Mouse (Mus musculus) neural tube, embryonic 15.5 days (tissue): Measurements from ENCODE around the gene Abhd14a. TPM values are rescaled to one million over a fixed set of nuclear protein-coding genes. Genes with fewer than 3 reads are reported as not detected.

ENCODE experiments used
- ATAC-seq: fragments of 200-750 bp; cut with Nextera tagmentation; 2 replicates; pipeline ENCODE4 v1.8.0; 2017; ENCODE audit warnings: mild to moderate bottlenecking, moderate TSS enrichment, moderate library complexity; ENCODE audit not compliant: low FRiP score
- H3K27ac ChIP-seq: fragments of 300-500 bp; sonication (generic); replicated peaks from 2 replicates; pipeline ENCODE4 v1.5.1; 2015; ENCODE audit warnings: mild to moderate bottlenecking, inconsistent platforms
- H3K27me3 ChIP-seq: fragments of 300-500 bp; sonication (generic); replicated peaks from 2 replicates; pipeline ENCODE4 v1.6.1; 2015; ENCODE audit warnings: inconsistent platforms
- H3K36me3 ChIP-seq: fragments of 300-500 bp; sonication (generic); 2 replicates; pipeline ENCODE4 v1.6.1; 2015; ENCODE audit warnings: inconsistent platforms
- H3K4me1 ChIP-seq: fragments of 300-500 bp; sonication (generic); 2 replicates; pipeline ENCODE4 v1.6.1; 2015; ENCODE audit warnings: inconsistent platforms
- H3K4me2 ChIP-seq: fragments of 300-500 bp; sonication (generic); 2 replicates; pipeline ENCODE4 v1.6.1; 2015; ENCODE audit warnings: inconsistent platforms, mild to moderate bottlenecking, moderate library complexity
- H3K4me3 ChIP-seq: fragments of 300-500 bp; sonication (generic); replicated peaks from 2 replicates; pipeline ENCODE4 v1.5.1; 2015; ENCODE audit warnings: mild to moderate bottlenecking, inconsistent platforms
- H3K9ac ChIP-seq: fragments of 300-500 bp; sonication (generic); replicated peaks from 2 replicates; pipeline ENCODE4 v1.6.1; 2015; ENCODE audit warnings: mild to moderate bottlenecking, inconsistent platforms
- H3K9me3 ChIP-seq: fragments of 300-500 bp; sonication (generic); replicated peaks from 2 replicates; pipeline ENCODE4 v1.6.1; 2016; ENCODE audit warnings: inconsistent platforms
- WGBS: fragments of 180-500 bp; shearing (Covaris S2); methylation state at CpG from one replicate; pipeline ENCODE4 v1.1.7; 2015; ENCODE audit warnings: mixed read lengths; 5-methylcytosine and 5-hydroxymethylcytosine counted together
- polyA plus RNA-seq: library from polyadenylated mRNA; unstranded; fragments of >200 nt; fragmentation: Nextera tagmentation; extraction: Ambion mirVana; gene quantifications from 2 replicates; pipeline ENCODE4 v1.2.1, GENCODE M21; 2015

The Abhd14a gene
- polyA plus RNA-seq, 1 experiment from 2014 or later = 77.0 TPM

DNA sequence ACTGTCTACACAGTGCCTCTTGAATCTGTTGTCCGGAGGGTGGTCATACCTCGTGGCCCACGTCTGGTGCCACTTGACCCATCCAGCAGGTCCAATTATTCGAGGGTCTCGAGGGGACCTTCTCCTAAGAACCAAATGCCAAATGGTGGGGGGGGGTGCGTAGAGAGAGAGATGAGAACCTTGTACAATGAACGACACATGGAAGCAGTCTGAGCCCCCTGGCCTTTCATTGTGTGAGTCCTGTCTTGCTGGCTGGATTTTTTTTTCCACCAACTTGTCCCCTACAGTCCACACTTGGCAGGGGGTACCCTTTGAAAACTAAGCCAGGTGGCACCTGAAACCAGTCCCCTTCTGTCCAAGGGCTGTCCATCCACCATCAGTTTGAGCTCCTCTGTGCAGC is 20.3 kb upstream of the Abhd14a start:
- no peak overlapping the region for H3K4me3 ChIP-seq
- WGBS = 90% methylated on average over 7 of the region's 7 CpGs

DNA sequence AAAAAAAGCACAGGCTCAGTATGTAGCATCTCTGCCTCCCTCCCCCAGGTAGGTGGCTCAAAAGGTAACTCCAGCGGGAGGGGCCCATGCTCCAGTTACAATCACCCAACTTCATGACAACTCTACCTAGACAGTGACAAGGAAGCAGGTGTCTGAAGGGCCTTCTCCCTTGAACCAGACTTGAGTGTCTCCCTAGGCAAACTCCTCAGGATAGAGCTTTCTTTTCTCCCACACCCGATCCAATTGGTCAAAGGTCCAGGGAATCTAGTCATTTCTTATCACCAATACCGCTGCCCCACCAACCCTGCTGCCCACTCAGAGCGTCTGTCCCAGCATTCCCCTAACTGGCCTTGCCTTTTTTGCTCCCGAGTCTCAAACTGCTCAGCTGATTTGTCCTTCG is 19.2 kb upstream of the Abhd14a start:
- H3K27ac ChIP-seq = no peak overlapping the region
- H3K9ac ChIP-seq = no peak overlapping the region
- no peak overlapping the region for H3K4me2 ChIP-seq
- no peak for ATAC-seq
- H3K4me1 ChIP-seq = peaks cover 27% of the 10 kb centered on the region
- H3K27me3 ChIP-seq = no peaks in the 10 kb centered on the region
- no peaks in the 10 kb centered on the region for H3K9me3 ChIP-seq
- 93% methylated on average over 6 of the region's 6 CpGs for WGBS
- H3K4me3 ChIP-seq = no peak overlapping the region
- H3K36me3 ChIP-seq = peaks cover 23% of the 10 kb centered on the region

More for the DNA sequence above, 20.3 kb upstream of the Abhd14a start:
- no peak overlapping the region for H3K27ac ChIP-seq
- peaks cover 27% of the 10 kb centered on the region for H3K4me1 ChIP-seq
- H3K27me3 ChIP-seq = no peaks in the 10 kb centered on the region
- H3K9ac ChIP-seq = no peak overlapping the region
- no peak for ATAC-seq
- peaks cover 13% of the 10 kb centered on the region; the same call in 1 of the 2 replicates for H3K36me3 ChIP-seq
- H3K4me2 ChIP-seq = no peak overlapping the region
- no peaks in the 10 kb centered on the region for H3K9me3 ChIP-seq

DNA sequence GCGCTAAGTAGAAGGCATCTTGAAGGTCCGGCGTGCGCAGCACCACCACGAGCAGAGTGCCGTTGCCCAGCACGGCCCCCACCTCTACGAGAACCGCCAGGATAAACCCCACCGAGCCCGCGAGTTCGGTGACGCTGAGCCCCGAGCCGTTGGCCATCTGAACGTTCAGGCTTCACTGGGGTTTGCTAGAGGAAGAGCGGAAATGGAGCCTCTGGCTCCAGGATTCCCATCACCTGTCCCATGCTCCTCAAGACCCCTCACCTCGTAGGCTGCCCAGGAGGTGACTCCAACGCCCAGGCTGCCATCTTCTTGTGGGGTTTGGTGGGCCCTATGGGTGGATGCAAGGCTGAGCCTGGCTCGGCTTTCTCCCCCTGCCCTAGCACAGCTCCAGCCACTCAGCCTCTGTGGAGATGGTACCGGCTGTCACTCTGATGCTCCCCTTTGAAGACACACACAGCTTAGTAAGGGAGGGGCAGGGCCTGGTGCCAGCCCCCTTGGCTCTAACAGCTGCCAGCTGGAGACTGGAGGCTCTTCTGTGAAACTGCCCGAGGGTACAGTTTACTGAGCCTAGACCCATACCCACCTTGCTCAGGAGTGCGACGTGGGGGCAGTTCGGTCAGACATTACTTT is 18.2 kb upstream of the Abhd14a start, which contains the start of gene Gpr62:
Gpr62 (minus strand) TSS at position 368 of the 630 bp plus-strand sequence.
- peaks cover 27% of the 10 kb centered on the region for H3K4me1 ChIP-seq
- ATAC-seq = peak; percentile 43
- H3K36me3 ChIP-seq = peaks cover 32% of the 10 kb centered on the region
- WGBS = 22% methylated on average over 26 of the region's 26 CpGs
- H3K27ac ChIP-seq = peak within 1 kb of the TSS; percentile 91
- peak within 1 kb of the TSS; percentile 53 for H3K4me3 ChIP-seq
- H3K27me3 ChIP-seq = no peaks in the 10 kb centered on the region
- peak within 1 kb of the TSS; percentile 84 for H3K9ac ChIP-seq
- no peaks in the 10 kb centered on the region for H3K9me3 ChIP-seq
- H3K4me2 ChIP-seq = peak within 1 kb of the TSS; percentile 95

DNA sequence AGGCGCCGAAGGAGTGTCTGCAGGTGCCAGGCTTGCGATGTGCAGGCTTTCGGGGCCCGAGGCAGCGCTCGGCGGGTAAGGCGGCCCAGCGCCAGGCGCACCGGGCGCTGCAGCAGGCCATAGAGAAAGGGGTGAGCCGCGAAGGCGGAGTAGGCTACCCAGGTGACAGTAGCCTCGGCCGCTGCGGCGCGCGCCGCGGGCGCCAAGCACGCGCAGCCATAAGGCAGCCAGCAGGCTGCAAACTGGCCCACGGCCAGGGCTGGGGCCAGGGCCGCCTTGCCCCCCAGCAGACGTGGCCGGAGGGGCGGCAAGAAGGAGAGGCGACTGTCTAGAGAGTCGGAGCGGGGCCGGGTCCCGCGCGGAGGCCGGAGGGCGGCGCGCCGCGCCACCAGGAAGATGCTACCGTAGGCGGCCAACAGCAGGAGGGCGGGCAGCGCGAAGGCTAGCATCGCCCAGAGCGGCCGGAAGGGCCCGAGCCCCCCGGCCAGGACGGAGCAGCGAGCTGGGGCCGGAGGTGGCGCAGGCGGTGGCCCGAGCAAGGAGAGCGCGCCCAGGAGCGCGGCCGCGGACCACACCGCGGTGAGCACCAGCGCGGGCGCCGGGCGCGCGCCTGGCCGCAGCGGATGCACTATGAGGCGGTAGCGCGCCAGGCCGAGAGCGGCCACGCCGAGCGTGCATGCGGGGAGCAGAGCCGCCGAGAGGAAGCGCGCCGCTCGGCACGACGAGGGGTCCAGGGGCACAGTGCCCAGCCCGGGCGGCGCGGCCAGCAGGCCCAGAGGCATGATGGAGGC is 17.5 kb upstream of the Abhd14a start:
- peak; percentile 88 for ATAC-seq
- Histone ChIP-seq H3K9me3 (no peaks in the 10 kb centered on the region), H3K4me1 (peaks cover 27% of the 10 kb centered on the region), H3K27me3 (no peaks in the 10 kb centered on the region), H3K27ac (peak overlapping the region; percentile 91), H3K4me2 (peak overlapping the region; percentile 95), H3K9ac (peak overlapping the region; percentile 84), H3K36me3 (peaks cover 37% of the 10 kb centered on the region), H3K4me3 (peak overlapping the region; percentile 53)
- under 1% methylated on average over 90 of the region's 99 CpGs for WGBS

DNA sequence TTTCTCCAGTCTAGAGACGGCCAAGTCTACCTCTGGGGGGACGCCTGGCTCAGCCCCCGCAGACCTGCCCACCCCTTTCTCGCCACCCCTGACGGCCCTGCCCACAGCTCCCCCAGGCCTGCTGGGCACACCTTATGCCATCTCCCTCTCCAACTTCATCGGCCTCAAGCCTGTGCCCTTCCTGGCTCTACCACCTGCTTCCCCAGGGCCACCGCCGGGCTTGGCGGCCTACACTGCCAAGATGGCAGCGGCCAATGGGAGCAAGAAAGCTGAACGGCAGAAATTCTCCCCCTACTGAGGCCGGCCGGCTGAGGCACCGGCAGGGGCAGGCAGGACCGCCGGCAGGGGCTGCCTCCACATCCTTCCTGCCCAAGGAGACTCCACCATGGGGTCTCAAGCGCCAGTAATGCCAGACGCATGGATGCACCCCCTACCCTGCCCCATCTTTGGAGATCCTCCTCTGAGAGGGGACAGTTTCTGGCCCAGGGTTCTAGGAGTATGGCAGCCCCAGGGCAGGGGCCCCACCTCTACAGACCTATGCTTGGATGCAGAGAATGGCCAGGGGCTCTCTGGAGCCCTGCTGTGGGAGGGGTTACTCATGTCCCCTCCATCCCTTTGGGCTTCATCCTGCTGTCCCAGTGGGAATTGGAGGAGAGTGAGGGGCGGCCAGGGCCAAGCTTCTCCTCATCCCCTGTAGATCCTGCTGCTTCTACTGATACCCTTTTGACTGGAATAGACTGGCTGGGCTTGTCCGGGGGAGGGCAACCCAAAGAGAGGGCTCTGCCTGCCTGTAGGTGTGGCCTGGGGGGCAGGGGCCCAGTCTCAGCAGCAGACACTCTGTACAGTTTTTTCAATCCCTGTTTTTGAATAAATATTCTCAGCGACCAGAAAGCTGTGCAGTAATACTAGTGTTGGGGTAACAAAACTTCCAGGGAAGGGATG is 15.9 kb upstream of the Abhd14a start:
- no peak overlapping the region for H3K4me3 ChIP-seq
- 84% methylated on average over 21 of the region's 21 CpGs for WGBS
- H3K4me1 ChIP-seq = peaks cover 36% of the 10 kb centered on the region
- H3K36me3 ChIP-seq = peaks cover 37% of the 10 kb centered on the region
- no peak overlapping the region for H3K9ac ChIP-seq
- H3K4me2 ChIP-seq = no peak overlapping the region
- H3K27me3 ChIP-seq = no peaks in the 10 kb centered on the region
- H3K9me3 ChIP-seq = no peaks in the 10 kb centered on the region
- no peak for ATAC-seq
- no peak overlapping the region for H3K27ac ChIP-seq

DNA sequence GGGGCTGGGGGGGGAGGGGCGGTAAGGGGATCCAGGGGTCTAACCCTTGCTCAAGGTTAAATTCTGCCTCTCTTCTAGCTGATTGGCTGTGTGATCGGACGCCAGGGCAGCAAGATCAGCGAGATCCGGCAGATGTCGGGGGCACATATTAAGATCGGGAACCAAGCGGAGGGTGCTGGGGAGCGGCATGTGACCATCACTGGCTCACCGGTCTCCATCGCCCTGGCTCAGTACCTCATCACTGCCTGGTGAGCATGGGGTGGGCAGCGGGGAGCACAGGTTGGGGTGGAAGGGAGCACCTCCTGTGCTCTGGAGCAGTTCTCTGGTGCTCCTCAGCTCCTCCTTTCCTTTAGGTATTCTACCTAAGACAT is 14.9 kb upstream of the Abhd14a start:
- no peak overlapping the region for H3K27ac ChIP-seq
- no peak for ATAC-seq
- 95% methylated on average over 12 of the region's 12 CpGs for WGBS
- no peaks in the 10 kb centered on the region for H3K27me3 ChIP-seq
- H3K4me3 ChIP-seq = no peak overlapping the region
- peaks cover 45% of the 10 kb centered on the region for H3K4me1 ChIP-seq
- no peaks in the 10 kb centered on the region for H3K9me3 ChIP-seq
- H3K36me3 ChIP-seq = peaks cover 37% of the 10 kb centered on the region
- no peak overlapping the region for H3K9ac ChIP-seq
- H3K4me2 ChIP-seq = no peak overlapping the region

DNA sequence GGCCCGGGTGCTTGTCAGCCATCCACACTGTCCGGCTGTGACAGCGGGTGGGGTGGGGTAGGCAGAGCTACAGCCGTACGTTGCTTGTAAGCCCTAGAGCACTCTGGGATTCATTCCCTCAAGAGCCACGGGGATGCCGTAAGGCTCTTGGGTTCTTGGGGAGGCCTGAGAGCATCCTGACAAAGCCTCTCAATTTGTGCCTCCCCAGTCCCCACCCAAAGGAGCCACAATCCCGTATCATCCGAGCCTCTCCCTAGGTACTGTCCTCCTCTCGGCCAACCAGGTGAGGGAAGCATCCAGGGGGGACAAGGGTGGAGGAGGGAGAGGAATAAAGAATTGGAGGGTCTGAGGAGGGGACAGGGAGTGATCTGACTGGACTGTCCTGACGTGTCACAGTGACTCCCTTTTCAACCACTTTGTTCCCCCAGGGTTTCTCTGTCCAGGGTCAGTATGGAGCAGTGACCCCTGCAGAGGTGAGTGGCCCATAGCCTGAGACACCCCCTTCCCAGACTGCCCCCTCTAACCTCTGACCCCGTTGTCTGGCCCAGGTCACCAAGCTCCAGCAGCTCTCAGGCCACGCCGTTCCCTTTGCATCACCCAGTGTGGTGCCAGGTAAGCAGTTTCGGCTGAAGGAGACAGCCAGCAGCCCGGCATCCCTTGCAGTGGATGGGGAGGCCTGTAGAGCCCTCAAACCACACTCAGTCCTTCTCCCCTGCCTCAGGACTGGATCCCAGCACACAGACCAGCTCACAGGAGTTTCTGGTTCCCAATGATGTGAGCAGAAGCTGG is 14.4 kb upstream of the Abhd14a start:
- 91% methylated on average over 16 of the region's 16 CpGs for WGBS
- ATAC-seq = no peak

DNA sequence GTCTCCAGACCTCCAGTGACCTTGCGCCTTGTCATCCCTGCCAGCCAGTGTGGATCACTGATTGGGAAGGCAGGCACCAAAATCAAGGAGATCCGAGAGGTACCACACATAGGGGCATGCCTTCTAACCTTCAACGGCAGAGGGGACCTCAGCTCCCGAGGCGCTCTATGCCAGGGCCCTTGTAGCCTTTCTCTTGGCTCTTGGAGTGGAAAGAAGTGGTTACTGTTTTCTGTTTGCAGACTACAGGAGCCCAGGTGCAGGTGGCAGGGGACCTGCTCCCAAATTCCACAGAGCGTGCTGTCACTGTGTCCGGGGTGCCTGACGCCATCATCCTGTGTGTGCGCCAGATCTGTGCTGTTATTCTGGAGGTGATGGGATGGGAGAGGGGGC is 13.5 kb upstream of the Abhd14a start:
- WGBS = 95% methylated on average over 9 of the region's 9 CpGs
- Histone ChIP-seq H3K27ac (no peak overlapping the region), H3K36me3 (peaks cover 37% of the 10 kb centered on the region), H3K4me3 (no peak overlapping the region), H3K9me3 (no peaks in the 10 kb centered on the region), H3K9ac (no peak overlapping the region), H3K27me3 (no peaks in the 10 kb centered on the region), H3K4me1 (peaks cover 57% of the 10 kb centered on the region), H3K4me2 (no peak overlapping the region)
- ATAC-seq = no peak

More for the DNA sequence above, 14.4 kb upstream of the Abhd14a start:
- no peaks in the 10 kb centered on the region for H3K9me3 ChIP-seq
- no peak overlapping the region for H3K27ac ChIP-seq
- H3K27me3 ChIP-seq = no peaks in the 10 kb centered on the region
- H3K4me1 ChIP-seq = peaks cover 51% of the 10 kb centered on the region
- H3K9ac ChIP-seq = no peak overlapping the region
- H3K4me3 ChIP-seq = no peak overlapping the region
- H3K4me2 ChIP-seq = no peak overlapping the region
- peaks cover 37% of the 10 kb centered on the region for H3K36me3 ChIP-seq

DNA sequence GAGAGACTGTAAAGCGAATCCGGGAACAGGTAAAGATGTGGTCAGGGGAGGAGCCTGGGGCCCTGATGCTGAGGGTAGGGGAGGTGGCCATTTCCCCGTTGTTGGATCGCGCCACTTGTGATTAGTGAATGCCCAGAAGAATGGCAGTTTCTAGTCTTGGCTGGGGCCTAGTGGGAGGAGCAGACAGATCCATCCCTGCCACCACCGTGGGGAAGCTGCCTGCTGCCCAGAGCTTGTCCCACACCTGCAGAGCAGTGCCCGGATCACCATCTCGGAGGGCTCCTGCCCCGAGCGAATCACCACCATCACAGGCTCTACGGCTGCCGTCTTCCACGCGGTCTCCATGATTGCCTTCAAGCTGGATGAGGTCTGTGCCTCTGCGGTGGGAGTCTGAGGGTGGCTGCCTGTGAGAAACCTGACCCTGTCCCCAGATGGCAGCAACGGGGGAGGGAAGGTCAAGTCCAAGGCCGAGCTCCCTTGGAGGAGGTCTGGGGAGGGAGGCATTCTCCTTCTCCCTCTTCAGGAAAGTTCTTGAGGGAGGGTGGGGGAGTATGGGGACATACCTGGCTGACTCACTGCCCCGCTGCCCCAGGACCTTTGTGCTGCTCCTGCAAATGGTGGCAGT is 13.0 kb upstream of the Abhd14a start:
- Histone ChIP-seq H3K27me3 (no peaks in the 10 kb centered on the region), H3K36me3 (peaks cover 37% of the 10 kb centered on the region), H3K4me1 (peaks cover 57% of the 10 kb centered on the region), H3K4me3 (no peak overlapping the region), H3K27ac (no peak overlapping the region), H3K9ac (no peak overlapping the region), H3K9me3 (no peaks in the 10 kb centered on the region), H3K4me2 (no peak overlapping the region)
- WGBS = 80% methylated on average over 18 of the region's 18 CpGs
- ATAC-seq = no peak

DNA sequence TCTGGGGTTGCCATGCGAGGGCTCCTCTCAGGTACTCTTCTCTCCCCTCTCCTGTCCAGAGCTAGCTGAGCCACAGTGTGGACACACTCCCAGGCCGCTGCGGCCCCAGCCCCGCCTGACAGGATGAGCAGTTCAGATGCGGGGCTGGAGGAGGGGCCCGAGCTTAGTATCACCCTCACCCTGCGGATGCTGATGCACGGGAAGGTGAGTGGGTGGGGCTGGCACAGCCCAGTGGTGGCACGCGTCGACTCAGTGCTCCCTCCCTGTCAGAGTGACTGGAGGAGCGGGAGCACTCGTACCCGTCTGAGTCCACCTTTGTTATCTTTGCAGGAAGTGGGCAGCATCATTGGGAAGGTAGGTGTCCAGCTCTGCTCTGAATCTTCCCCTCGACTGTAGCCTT is 12.5 kb upstream of the Abhd14a start:
- H3K9ac ChIP-seq = no peak overlapping the region
- no peaks in the 10 kb centered on the region for H3K9me3 ChIP-seq
- no peak overlapping the region for H3K4me3 ChIP-seq
- H3K4me1 ChIP-seq = peaks cover 57% of the 10 kb centered on the region
- H3K27me3 ChIP-seq = no peaks in the 10 kb centered on the region
- no peak overlapping the region; the same call in 1 of the 2 replicates for H3K27ac ChIP-seq
- H3K4me2 ChIP-seq = no peak overlapping the region
- WGBS = 86% methylated on average over 15 of the region's 15 CpGs
- no peak for ATAC-seq
- peaks cover 37% of the 10 kb centered on the region for H3K36me3 ChIP-seq
